Mouse (Mus musculus) limb, embryonic 10.5 days (tissue): ENCODE results near the gene Tsen54. TPM values are rescaled to one million over a fixed set of nuclear protein-coding genes. Genes with fewer than 3 reads are reported as not detected.

Source experiments
- DNase-seq: peaks from one replicate; pipeline ENCODE4 v3.0.0-alpha.2; 2017; ENCODE audit warnings: low spot score
- H3K27ac ChIP-seq: fragments of 300-500 bp; sonication (generic); 2 replicates; pipeline ENCODE4 v1.5.1; 2016; ENCODE audit warnings: mild to moderate bottlenecking
- H3K27me3 ChIP-seq: fragments of 300-500 bp; sonication (generic); 2 replicates; pipeline ENCODE4 v1.6.1; 2016; ENCODE audit warnings: low read depth, mild to moderate bottlenecking; ENCODE audit not compliant: poor library complexity, severe bottlenecking
- H3K36me3 ChIP-seq: fragments of 300-500 bp; sonication (generic); 2 replicates; pipeline ENCODE4 v1.6.1; 2016; ENCODE audit warnings: mild to moderate bottlenecking, moderate library complexity
- H3K4me1 ChIP-seq: fragments of 300-500 bp; sonication (generic); 2 replicates; pipeline ENCODE4 v1.6.1; 2016
- H3K4me3 ChIP-seq: fragments of 300-500 bp; sonication (generic); 2 replicates; pipeline ENCODE4 v1.5.1; 2016; ENCODE audit warnings: mild to moderate bottlenecking, moderate library complexity
- H3K9me3 ChIP-seq: fragments of 300-500 bp; sonication (generic); replicated peaks from 2 replicates; pipeline ENCODE4 v1.6.1; 2016; ENCODE audit warnings: mild to moderate bottlenecking
- WGBS: fragments of 180-500 bp; shearing (Covaris S2); methylation state at CpG from one replicate; pipeline ENCODE4 v1.1.7; 2016; 5-methylcytosine and 5-hydroxymethylcytosine counted together
- microRNA-seq: library from miRNA; unstranded; fragments of <30 nt; microRNA quantifications from one replicate; pipeline ENCODE4, GENCODE M21; 2017
- polyA plus RNA-seq: library from polyadenylated mRNA; unstranded; fragments of >200 nt; fragmentation: Nextera tagmentation; extraction: Ambion mirVana; gene quantifications from 2 replicates; pipeline ENCODE4 v1.2.1, GENCODE M21; 2016

Tsen54 gene
- polyA plus RNA-seq, 1 experiment from 2014 or later = 42.5 TPM

DNA sequence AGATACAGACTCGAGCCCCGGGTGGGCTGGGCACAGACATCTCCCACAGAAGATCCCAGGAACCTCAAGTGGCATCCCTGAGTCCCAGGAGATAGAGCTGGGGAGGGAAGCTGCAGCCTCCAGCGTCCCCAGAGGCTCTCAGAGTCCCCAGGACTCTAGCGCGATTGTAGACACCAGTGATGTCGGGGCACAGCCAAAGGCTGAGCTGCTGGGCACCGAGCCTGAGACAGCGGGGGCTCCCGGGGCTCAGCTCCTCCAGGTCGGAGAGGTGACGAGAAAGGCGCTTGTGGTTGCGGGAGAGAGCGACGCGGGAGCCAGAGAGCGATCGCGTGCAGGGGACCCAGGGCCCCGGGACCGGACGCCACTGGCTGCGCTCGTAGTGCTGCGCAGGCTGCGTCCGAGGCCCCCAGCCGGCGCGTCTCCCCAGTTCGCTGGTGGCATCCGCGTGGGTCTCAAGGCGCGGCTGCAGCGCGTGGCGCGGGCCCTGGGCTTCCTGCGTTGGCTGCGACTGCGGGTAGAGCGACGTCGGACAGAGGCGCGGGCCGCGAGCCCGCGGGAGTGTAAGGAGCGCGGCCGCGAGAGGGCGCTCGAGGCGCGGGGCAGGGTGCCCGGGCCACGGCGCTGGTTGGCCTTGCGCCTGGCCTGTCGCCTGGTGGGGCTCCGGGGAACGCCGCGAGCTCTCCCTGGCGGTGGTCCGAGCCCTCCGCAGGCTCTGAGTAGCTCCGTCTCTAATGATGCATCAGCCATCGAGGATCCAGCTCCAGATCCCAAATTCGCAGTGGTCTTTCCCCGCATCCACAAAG is 44.8 kb downstream of the Tsen54 start:
- Histone ChIP-seq H3K27ac (peak overlapping the region; percentile 67), H3K9me3 (no peaks in the 10 kb centered on the region), H3K36me3 (peaks cover 3% of the 10 kb centered on the region; the same call in 1 of the 2 replicates), H3K4me1 (peaks cover 28% of the 10 kb centered on the region), H3K4me3 (peak overlapping the region; percentile 50), H3K27me3 (peaks cover 71% of the 10 kb centered on the region)
- 2% methylated on average over 67 of the region's 75 CpGs for WGBS
- DNase-seq = peak; percentile 95

DNA sequence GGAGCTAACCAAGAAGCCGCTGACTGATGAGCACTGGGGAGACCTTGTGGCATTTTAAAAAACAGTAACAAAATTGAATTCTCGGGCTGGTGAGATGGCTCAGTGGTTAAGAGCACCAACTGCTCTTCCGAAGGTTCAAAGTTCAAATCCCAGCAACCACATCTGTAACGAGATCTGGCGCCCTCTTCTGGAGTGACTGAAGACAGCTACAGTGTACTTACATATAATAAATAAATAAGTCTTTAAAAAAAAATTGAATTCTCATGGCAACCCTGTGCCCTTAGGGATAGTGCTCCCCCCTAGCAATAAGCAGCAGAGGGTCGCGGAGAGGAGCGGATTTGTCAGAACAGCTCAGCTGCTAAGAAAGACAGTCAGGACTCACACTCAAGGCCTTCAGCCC is 49.4 kb downstream of the Tsen54 start:
- Histone ChIP-seq H3K9me3 (no peaks in the 10 kb centered on the region), H3K27ac (no peak overlapping the region), H3K36me3 (no peaks in the 10 kb centered on the region), H3K27me3 (peaks cover 38% of the 10 kb centered on the region), H3K4me1 (peaks cover 27% of the 10 kb centered on the region), H3K4me3 (no peak overlapping the region)
- no peak for DNase-seq
- 89% methylated on average over 8 of the region's 8 CpGs for WGBS

DNA sequence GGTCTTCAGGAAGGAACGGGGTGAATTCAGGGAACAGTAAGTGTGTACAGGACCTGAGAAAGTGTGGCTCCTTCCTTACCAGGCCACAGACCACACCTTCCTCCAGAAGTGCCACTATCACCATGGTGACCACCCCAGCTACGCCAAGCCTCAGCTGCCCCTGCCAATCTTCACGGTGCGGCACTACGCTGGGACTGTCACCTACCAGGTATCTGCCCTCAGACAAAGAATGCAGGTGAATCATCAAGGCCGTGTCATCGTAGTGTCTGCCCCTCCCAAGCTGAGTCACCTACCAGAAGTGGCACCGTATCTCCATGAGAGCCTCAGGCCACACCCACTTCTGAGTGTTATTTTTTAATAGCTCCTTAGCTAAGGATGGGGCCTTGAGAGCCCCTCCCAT is 54.9 kb downstream of the Tsen54 start:
- no peaks in the 10 kb centered on the region for H3K9me3 ChIP-seq
- DNase-seq = no peak
- 94% methylated on average over 8 of the region's 8 CpGs for WGBS
- no peak overlapping the region for H3K27ac ChIP-seq
- no peaks in the 10 kb centered on the region for H3K27me3 ChIP-seq
- H3K4me3 ChIP-seq = no peak overlapping the region
- H3K4me1 ChIP-seq = peaks cover 13% of the 10 kb centered on the region; the same call in 1 of the 2 replicates
- no peaks in the 10 kb centered on the region for H3K36me3 ChIP-seq

DNA sequence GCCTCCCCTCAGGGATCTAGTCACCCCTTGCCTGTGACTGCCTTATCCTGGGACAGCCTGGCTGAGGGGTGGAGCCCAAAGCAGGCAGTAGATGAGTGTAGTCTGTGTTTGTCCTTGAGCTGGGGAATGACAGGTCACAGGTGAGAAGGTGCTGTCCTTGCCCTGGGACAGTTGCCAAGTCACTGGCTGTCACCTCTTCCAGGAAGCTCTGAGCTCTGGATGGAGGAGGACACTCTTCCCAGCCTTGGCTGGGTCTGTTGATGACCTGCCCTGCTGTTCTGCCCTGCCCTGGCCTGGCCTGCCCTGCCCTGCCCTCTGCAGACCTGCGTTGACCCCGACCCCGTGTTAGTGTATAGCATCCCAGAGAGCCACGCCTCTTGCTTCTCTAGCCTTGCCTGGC is 57.9 kb downstream of the Tsen54 start:
- Histone ChIP-seq H3K4me1 (peaks cover 14% of the 10 kb centered on the region), H3K9me3 (no peaks in the 10 kb centered on the region), H3K36me3 (no peaks in the 10 kb centered on the region), H3K27ac (peak overlapping the region; percentile 30; the same call in 1 of the 2 replicates), H3K4me3 (no peak overlapping the region), H3K27me3 (no peaks in the 10 kb centered on the region)
- no peak for DNase-seq
- 64% methylated on average over 4 of the region's 4 CpGs for WGBS

Small RNA genes lying within 50 kb of the gene (microRNA-seq; reads per million reads assigned to microRNA genes)
- not detected for gene Mir5621

Other genes with a start within 250 kb of the Tsen54 start
- gene Mrps7, start 210.8 kb upstream of the Tsen54 start, polyA plus RNA-seq = 108 and 120 TPM in 2 replicates
- gene Gga3, start 210.7 kb upstream of the Tsen54 start, polyA plus RNA-seq = 30.8 and 34.9 TPM in 2 replicates
- gene Mif4gd, start 201.8 kb upstream of the Tsen54 start, polyA plus RNA-seq = 16.2 and 18.2 TPM in 2 replicates
- 27.2 and 27.8 TPM in 2 replicates for gene Slc25a19, start 186.4 kb upstream of the Tsen54 start, polyA plus RNA-seq
- gene Grb2, start 106.1 kb upstream of the Tsen54 start, polyA plus RNA-seq = 77.2 and 87.8 TPM in 2 replicates
- gene Tmem94, start 49.3 kb upstream of the Tsen54 start, polyA plus RNA-seq = 30.6 and 37.7 TPM in 2 replicates
- gene Caskin2, start 1.1 kb upstream of the Tsen54 start, polyA plus RNA-seq = 18.1 and 18.9 TPM in 2 replicates
- gene Llgl2, start 9.3 kb downstream of the Tsen54 start, polyA plus RNA-seq = 11.2 and 12.3 TPM in 2 replicates
- 0.05 and 0.18 TPM in 2 replicates for gene Myo15b, start 43.7 kb downstream of the Tsen54 start, polyA plus RNA-seq
- gene Smim5, start 85.2 kb downstream of the Tsen54 start, polyA plus RNA-seq = 1.7 and 2.0 TPM in 2 replicates
- gene Smim6, start 97.3 kb downstream of the Tsen54 start, polyA plus RNA-seq = 1.0 and 1.1 TPM in 2 replicates
- gene Sap30bp, start 118.6 kb downstream of the Tsen54 start, polyA plus RNA-seq = 47.9 and 52.2 TPM in 2 replicates
- gene Recql5, start 118.8 kb downstream of the Tsen54 start, polyA plus RNA-seq = 30.4 and 34.6 TPM in 2 replicates
- gene Itgb4, start 160.0 kb downstream of the Tsen54 start, polyA plus RNA-seq = 0.90 and 1.6 TPM in 2 replicates
- 243 and 283 TPM in 2 replicates for gene Galk1, start 198.0 kb downstream of the Tsen54 start, polyA plus RNA-seq
- 1,754 and 1,985 TPM in 2 replicates for gene H3f3b, start 213.2 kb downstream of the Tsen54 start, polyA plus RNA-seq
- gene Unk, start 215.6 kb downstream of the Tsen54 start, polyA plus RNA-seq = 46.1 and 53.2 TPM in 2 replicates